Mouse (Mus musculus) CD4-positive, CD25-positive, alpha-beta regulatory T cell, adult 4 months (primary cell): Measurements from ENCODE around the gene Arhgef3. TPM values are rescaled to one million over a fixed set of nuclear protein-coding genes. Genes with fewer than 3 reads are reported as not detected.

ENCODE experiments used
- ATAC-seq: one replicate; pipeline ENCODE4 v1.8.0; 2017
- polyA plus RNA-seq, 2 experiments: library from polyadenylated mRNA; unstranded; fragments of 100-300 nt; shearing (Covaris generic); gene quantifications; one replicate each; pipeline ENCODE4 v1.2.1; 2017

Gene Arhgef3
- polyA plus RNA-seq, 2 experiments from 2014 or later, result 149 to 256 TPM

- no peak for ATAC-seq
Observed at GRCm38 (mm10) chr14:27436116-27436515, 321.4 kb downstream of the Arhgef3 start.

GRCm38 (mm10) chr14:27436826-27437225, 322.1 kb downstream of the Arhgef3 start:
- ATAC-seq, result no peak

DNA sequence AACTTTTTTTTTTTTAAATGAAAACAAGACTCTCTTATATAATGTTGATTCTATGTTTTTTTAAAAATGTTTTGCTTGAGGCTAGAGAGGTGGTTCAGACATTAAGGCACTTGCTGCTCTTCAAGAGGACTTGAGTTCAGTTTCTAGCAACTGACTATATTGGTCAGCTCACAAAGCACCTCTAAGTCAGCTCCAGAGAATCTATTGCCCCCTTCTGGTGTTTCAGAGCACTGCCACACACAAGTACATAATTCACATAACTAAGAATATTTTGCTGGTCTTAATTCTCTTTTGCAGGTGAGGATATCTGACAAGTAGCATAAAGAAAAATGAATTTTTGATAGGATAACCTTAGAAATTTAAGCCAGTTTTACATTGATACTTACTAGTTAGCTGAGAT, 326.2 kb downstream of the Arhgef3 start:
- ATAC-seq, result peak; percentile 43

GRCm38 (mm10) chr14:27444851-27445281, 330.2 kb downstream of the Arhgef3 start:
- ATAC-seq, result no peak

DNA sequence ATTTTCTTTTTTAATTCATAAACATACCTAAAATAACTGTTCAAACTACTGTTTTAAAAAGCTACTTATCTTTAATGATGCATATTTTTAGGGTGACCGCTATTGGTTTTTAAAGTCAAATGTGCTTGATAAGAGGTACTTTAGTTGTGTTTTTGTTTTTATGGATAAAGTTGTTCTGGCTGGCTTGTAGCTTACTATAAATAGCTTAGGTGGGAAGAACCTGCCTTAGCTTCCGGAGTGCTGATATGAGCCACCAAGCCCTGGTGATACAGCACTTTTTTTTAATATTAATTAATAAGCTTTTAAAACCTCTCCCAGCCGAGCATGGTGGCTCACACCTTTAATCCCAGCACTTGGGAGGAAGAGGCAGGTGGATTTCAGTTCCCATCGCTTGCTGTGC, 332.3 kb downstream of the Arhgef3 start:
- ATAC-seq, result no peak

Other genes starting within 250 kb of the Arhgef3 start
- gene Asb14, start 220.3 kb upstream of the Arhgef3 start, polyA plus RNA-seq, result 1 to 10 TPM; 1.0 TPM
- gene Appl1, start 143.7 kb upstream of the Arhgef3 start, polyA plus RNA-seq, result 10 to 100 TPM; 24.3 to 49.1 TPM
- gene Hesx1, start 120.5 kb upstream of the Arhgef3 start, polyA plus RNA-seq, result 1 to 10 TPM in 1 of 2 experiments, not detected in 1; 1.8 TPM
- gene Il17rd, start 76.0 kb upstream of the Arhgef3 start, polyA plus RNA-seq, result under 1 TPM; 0.20 TPM